Mouse (Mus musculus) MN1 (cell line): ENCODE measurements around the gene Gm8180.
"Not testable (repeated sequence)": the region's sequence is repeated elsewhere in the genome, so short reads cannot be mapped to it uniquely, and the experiment has no call there.

Source experiments
- DNase-seq: peaks from one replicate; pipeline ENCODE4 v3.0.0-alpha.2; 2016; ENCODE audit warnings: low spot score

The Gm8180 gene

DNA sequence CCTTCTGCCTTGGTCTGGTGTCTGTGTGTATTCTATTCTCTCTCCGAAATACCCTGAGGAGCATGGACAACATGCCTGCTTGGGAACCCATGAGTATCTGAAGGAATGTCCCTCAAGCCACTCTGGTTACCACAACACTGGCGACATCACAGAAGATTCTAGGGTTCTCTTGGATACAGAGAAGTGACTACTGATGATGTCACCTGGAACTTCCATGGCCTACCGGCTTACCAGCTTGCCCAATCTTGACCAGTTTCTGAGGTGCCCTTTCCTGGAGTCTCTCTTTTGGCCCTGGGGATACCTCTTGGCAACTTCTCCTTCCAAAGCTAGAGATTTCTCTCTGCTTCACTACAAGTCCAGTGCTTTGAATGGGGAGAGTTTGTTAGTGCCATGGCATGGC lies at the start of gene Gm8180:
Gene Gm8180 (minus strand): TSS at position 101 of the 400 bp plus-strand sequence.
- not testable (repeated sequence) for DNase-seq

DNA sequence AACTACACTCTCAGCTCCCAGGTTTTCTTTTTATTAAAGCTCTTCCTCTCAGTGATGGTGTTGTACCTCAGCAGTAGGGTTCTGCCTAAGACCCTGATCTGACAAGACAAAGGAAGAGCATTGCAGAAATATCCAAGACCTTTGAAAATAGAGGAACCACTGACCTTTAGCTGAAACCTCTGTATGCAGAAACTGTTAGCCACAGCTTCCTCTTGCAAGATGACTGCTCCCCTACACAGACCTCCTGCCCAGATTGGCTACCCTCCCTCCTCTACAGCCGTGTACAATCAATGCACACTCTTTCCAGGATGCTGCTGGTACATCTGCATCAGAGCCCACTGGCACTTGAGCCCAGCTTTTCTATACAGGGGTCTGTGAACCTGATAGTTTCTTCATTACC lies 45.8 kb upstream of the Gm8180 start:
- DNase-seq = not testable (repeated sequence)

- not testable (repeated sequence) for DNase-seq
Measured at GRCm38 (mm10) chr14:43824176-43824575, 39.6 kb upstream of the Gm8180 start.

DNA sequence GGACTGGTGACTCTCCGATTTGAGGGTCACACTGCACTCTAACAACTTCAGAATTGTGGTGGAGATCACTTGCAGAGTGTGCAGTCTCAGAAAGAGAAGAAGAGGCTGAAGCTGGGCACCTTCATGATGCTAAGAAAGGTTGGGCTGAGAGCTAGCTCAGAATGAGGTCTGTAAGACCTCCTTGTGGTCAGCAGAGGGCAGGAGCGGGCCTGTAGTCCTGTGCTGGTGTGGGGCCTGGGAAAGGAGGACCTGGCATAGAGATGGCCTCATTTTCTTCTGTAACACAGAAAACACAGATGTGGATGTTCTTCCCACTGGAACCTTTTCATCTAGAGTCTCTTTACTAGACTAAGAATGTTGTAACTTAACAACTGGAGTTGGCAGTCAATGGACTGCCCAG lies 37.3 kb upstream of the Gm8180 start:
- not testable (repeated sequence) for DNase-seq

DNA sequence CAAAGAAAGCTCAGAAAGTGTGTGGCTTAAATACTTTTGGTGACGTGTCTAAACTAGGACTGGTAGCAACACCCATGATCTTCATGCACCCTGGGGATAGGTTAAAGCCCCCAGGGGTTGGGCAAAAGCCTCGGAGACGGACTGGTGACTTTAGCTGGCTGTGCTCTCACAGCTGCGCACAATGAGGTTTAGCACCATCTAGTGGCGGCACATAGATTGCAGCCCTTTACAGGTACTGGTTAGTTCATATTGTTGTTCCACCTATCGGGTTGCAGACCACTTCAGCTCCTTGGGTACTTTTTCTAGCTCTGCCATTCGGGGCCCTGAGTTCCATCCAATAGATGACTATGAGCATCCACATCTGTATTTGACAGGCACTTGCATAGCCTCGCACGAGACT lies 27.9 kb upstream of the Gm8180 start:
- not testable (repeated sequence) for DNase-seq

- DNase-seq = not testable (repeated sequence)
Measured at GRCm38 (mm10) chr14:43808142-43808541, 23.6 kb upstream of the Gm8180 start.

DNA sequence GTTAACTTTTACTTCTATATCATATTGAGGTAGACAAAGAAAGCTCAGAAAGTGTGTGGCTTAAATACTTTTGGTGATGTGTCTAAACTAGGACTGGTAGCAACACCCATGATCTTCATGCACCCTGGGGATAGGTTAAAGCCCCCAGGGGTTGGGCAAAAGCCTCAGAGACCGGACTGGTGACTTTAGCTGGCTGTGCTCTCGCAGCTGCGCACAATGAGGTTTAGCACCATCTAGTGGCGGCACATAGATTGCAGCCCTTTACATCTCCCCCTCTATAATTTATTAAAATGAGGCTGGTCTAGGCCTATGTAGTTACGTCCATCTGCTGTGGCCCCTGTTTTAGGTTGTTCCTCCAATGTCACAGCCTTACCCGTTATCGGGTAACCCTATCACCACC lies 19.9 kb upstream of the Gm8180 start:
- DNase-seq = not testable (repeated sequence)

DNA sequence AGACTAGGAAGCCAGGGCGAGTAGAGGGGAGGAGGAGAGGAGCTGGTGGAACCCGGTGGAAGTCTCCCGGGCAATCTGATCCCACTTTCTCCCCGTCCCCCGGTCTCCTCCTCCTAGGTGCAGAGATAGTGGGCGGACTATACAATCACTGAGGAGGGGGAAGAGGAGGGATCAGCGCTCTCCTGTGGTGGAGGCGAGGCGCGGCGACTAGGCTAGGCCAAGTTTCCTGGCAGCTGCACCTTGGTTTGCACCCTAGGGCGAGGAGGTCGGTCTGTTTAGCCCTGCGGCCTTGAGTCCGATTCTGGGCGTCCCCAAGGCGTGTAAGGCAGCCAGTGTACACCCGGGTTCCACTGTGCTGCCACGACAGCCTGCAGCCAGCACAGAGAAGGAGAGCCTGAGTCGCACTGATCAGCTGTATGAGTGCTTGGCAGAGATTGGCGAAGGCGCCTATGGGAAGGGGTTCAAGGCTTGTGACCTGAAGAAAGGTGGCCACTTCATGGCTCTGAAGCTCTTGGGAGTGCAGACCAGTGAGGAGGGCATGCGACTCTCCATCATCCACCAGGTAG lies 12.4 kb upstream of the Gm8180 start:
- DNase-seq = not testable (repeated sequence)

DNA sequence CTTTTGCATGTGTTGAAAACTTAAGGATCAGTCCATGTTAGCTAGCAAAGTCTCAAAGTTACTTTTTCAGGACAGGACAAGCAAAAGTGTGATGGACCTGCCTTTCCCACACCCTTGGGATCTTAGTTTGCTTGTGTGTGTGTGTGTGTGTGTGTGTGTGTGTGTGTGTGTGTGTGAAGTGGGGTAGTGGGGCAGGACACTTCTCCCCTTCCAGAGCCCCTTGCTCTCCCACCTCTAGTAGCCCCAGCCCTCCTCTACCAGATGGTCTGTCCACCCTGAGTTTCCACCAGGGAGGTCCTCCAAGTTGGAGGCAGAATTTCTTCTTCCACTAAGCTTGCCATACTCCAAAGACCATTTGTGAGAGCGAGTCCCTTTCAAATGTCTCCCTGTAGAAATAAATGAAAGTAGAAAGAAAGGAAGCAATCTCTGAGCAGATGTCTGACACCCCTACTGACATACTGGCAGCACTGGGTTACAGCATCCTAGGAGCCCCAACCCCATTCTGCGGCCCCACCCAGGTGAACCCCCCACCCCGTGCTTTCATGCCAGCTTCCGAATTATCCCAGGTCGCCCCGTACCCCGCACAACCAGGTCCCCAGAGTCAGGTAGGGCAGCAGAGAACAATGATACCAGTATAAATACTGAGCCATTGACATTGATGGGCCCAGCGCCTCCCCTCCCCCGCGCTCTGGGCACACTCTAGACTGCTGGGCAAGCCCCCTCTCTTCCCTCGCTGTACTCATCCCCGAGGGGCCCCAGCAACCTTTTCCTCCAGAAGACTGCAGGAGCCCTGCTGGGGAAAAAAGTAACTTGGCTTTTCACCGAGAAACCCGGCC lies 11.7 kb upstream of the Gm8180 start:
- no peak for DNase-seq

GRCm38 (mm10) chr14:43793811-43794210 lies 9.3 kb upstream of the Gm8180 start:
- not testable (repeated sequence) for DNase-seq

- not testable (repeated sequence) for DNase-seq
Measured at GRCm38 (mm10) chr14:43747566-43747965, 37.0 kb downstream of the Gm8180 start, which contains the start of gene Gm6526. Gene Gm6526, plus strand, starts transcription at chr14:43747866.
